Mouse (Mus musculus): ENCODE data around the gene Greb1.

Gene Greb1

DNA sequence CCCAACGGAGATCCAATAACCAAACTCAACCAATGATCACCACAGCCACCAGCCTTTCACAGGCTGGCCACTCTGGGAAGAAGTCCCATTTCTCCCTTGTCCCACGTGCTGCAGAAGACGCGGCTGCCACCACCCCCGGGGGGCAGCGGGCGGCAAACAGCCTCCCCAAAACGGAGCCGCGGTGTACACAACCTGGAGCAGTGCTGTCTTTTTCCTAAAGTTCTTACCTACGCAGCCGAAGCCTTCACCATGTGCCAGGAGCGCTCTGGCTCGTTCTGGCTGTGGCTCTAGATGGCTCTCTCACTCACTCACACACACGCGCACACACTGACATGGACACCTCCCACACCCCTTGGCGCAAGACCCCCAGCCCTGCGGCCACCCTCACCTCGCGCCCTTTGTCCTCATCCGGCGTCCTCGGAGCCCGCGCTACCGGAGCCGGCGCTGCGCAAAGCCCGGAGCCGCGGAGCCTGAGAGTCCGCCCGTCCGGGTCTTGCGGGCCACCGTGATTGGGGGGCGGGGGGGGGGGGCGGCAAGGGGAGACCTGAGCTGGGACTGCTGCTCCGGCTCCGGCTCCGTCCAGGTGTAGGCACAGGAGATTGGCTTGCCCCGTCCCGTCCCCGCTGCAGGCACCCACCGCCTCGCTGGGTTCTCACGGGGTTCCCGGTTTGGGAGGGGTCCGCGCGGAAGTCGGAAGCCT is at the start of gene Greb1:
Greb1 (minus strand) TSS at position 628 of the 700 bp plus-strand sequence.
- peak; percentile 16 for DNase-seq

DNA sequence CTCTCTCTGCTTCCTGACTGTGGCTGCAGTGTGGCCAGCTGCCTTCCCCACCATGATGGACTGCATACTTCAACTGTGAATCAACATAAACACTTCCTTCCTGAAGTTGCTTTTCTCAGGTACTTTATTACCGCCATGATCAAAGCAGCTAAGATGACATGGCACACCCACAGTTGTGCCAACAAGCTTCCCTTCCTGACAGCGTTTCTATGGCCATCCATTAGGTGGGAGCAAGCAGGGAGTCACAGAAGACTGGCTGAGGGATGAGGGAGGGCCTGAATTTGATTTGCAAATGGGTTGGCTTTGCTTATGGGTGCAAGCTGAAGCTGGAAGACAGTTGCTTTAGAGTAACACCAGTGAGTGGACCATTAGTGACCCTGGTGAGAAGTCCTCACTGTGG is 49.1 kb upstream of the Greb1 start:
- no peak for DNase-seq

DNA sequence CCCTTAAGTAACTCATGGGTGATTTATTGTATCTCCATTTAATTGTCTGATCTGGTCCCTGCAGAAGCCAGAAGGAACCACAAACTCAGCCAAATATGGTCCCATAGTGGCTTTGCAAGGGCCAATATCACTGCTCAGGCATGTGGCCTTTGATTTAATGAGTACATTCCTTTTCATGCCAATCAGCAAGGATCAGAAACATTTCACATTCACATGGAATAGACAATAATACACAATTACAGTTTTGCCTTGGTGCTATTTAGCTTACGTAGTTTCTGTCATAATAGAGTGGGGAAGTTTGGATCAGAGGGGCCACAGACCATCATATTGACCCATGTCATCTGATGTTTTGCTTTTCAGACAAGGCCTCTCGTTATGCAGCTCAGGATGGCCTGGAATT is 47.8 kb upstream of the Greb1 start:
- no peak for DNase-seq

DNA sequence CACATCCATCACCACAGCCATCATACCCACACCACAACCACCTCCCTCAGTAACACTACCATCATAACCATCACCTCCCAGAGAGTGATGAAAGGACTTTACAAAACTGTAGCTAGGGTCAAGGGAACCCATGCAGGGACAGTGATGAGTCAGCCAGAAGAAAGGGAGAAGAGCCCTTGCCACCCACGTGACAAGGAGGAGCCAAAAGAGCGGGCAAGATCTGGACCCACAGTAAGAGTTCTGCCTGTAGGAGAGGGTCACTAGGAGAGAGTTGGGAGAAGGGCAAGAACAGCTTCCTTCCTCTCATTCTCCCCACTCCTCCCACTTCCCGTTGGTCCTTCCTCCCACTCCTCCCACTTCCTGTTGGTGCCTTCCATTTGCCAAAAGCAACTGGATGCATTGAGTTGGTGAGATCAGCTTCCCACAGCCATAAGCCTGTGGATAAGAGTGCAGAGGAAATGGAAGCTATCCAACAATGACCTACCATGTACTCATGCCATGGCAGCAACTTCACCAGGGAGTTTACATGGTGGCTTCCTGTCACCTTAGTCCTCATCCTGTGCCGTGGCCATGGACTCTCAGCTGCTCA is 46.6 kb upstream of the Greb1 start:
- DNase-seq, result no peak

DNA sequence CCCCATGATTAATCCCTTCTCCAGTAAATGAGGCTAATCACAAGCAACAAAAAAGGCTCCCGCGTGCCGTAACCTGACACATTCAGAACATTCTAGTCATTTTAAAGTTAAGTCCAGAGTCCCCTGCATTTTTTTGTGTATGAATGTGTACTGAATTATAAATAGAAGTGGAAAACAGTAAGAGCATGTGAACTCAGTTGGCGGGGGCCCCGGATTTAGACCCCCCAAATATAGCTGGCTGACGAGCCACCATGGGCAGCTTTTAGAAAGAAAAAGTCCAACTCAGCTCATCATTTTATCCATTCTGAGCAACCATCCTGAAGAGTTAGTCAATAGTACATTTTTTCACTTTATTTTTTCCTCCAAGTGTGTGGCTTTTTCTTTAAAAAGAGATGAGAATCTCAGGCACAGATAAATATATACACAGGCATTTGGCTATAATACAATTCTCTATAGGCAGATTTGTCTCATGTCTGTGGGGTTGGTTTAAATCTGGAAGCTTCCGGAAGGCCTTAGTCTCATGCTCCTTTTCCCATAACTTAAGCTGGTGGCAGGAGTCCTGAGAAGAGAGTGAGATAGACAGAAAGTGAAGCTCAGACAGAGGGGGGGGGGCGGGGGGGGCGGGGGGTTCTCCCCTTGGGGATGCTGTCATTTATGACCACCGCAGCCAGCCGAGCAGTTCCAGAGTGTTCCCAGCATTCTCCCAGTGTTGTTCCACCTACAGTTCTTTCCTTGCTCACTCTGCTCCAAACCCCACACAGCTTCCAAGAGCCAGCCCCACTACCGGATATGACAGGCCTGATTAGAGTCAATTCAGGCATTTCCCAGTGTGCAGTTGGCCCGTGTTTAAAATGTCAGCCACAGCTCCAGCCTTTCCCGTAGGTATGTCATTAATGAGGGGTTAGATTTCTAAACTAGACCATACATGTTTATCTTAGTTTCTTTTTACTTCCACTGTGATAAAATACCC is 44.2 kb upstream of the Greb1 start:
- no peak for DNase-seq

DNA sequence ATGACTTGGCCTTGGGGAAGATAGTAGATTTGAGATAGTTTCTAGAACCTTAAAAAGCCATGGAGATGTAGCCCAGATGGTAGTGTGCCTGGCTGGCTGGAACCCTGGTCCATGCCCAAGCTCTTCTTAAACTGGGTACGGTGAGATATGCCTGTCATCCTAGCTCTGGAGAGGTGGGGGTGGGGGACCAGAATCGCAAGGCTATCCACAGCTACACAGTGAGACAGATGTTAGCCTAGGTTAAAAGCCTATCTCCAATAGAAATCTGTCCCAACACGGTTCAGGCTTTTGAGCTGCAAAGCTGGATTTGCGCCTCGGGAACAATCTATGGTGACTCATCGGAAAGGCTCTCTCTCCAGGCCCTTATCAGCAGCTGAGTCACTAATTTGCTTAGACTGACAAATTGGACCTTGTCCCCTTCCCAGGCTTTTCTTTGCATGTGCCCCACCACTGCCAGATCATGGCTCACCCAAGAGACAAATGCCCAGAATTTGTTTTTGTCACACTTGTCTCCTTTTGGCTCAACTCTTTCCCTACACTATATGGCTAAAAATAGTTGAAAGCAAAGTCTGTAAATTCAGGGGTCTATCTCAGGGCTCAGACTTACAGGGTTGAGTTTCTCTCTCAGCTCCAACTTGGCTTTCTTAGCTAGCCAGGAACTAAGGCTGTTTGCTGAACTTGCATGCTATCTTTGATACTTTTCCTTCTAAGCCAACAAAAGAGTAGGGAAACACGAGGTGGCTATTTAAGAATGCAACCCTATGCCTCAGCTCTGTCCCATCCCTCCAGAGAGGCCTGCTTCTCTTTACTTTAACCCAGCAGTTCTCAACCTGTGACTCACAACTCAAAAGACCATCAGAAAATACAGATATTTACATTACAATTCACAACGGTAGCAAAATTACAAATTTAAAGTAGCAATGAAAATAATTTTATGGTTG is 40.4 kb upstream of the Greb1 start:
- no peak for DNase-seq

DNA sequence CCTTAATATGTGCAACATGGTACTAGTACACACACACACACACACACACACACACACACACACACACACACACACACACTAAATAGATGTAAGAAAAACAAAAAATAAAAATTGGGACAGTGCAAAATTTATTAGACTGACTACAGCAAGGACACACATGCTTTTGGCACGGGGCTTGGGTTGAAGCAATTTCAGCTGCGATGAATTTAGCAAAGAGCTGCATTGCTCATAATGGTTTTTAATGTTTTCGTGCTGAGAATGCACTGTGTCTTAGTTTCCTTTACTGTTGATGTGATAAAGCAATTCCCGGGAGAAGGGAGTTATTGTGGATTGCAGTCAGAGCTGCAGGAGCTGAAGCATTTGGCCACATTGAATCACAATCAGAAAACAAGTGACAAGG is 37.1 kb upstream of the Greb1 start:
- no peak for DNase-seq

DNA sequence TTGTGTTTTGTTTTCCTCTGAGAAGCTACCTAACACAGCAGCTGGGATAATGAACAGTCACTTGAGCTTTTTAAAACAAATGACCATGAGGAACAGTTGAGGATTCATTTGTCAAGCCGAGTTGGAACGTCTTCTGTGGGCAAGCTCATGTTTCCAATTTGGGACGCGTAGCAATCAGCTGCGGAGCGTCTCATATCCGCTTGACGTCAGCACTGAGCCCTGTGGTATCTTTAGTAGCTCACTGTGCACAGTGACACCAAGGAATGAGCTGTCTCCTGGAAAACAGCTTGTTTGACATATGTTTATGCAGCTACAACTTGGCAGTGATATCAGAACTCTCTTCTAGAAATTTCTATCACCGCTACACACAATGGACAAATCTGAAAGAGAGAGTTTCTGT is 35.5 kb upstream of the Greb1 start:
- no peak for DNase-seq

DNA sequence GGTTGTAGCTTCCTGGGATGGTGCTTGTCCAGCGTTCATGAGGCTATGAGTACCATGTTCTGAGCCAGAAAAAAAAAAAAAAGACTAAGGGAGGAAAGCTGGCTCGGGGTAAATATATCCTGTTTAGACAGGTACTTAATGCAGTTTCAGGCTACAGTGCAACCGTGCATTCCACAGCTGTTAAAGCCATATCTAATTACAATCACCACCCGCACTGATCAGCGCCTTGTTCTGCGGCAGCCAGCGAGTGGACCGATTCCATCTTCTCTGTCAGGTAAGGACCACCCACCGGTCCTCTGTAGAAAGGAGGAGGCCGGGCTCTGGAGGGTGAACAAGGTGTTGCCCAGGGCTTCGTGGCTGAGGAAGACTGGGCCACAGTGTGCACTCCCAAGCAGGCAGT is 34.0 kb upstream of the Greb1 start:
- no peak for DNase-seq

DNA sequence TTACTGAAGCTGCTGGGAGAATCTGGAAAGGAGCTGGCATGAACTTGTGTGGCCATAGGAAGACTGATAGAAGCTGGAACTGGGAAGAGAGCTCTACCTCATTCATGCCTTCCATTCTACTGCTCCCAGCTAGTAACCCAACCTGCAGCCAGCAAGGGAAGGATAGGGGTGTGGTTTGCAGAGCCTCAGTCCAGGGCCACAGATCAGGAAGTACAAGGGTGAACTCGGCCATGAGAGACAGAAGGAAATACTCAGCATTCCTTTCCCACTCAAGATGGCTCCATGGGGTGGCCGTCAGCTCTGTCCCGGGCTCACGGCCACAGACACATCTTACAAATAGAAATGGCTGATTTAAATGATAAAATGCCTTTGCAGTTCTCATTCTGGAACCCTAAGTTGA is 30.4 kb upstream of the Greb1 start:
- DNase-seq, result no peak

DNA sequence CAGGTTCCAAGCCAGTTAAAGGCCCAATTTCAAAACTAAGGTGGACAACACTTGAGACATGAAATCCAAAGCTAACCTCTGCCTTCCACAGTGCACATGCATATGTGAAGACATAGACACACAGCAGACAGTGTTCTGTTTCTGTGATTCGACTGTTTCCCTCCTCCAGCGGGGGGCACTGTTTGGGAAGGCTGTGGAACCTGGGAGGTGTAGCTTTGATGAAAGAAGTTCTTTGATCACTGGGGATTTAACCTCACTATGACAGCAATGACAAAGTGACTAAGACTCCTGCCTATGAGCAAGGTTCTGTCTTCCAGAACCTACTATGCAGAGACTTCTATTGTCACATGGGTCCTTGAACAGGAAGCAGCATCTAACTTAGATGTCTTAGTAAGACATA is 29.1 kb upstream of the Greb1 start:
- DNase-seq, result no peak

DNA sequence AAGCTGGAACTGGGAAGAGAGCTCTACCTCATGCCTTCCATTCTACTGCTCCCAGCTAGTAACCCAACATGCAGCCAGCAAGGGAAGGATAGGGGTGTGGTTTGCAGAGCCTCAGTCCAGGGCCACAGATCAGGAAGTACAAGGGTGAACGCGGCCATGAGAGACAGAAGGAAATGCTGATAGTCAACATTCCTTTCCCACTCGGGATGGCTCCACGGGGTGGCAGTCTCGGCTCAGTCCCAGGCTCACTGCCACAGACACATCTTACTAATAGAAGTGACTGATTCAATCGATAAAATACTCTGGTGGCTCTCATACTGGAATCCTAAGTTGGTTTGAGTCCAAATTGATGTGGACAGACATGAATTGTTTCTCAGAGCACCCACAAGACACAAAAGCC is 27.8 kb upstream of the Greb1 start:
- DNase-seq, result no peak

DNA sequence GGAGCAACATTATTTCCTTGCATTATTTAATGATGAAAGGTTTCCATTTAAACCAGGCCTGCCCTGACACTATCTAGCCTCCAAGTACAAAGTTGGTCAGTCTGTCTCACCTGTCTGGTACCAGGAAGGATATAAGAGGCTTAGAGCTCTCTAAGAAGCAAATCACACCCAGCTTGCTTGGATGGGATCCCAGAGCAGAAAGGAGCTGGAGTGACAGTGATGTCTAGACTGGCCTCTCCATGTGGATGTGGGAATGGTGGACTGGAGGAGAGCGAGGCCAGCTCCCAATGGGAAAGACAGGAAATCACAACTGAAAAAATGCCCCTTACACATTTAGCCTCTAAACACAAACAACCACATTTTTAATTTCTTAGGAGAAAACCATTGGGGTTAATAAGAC is 23.0 kb upstream of the Greb1 start:
- DNase-seq, result no peak

DNA sequence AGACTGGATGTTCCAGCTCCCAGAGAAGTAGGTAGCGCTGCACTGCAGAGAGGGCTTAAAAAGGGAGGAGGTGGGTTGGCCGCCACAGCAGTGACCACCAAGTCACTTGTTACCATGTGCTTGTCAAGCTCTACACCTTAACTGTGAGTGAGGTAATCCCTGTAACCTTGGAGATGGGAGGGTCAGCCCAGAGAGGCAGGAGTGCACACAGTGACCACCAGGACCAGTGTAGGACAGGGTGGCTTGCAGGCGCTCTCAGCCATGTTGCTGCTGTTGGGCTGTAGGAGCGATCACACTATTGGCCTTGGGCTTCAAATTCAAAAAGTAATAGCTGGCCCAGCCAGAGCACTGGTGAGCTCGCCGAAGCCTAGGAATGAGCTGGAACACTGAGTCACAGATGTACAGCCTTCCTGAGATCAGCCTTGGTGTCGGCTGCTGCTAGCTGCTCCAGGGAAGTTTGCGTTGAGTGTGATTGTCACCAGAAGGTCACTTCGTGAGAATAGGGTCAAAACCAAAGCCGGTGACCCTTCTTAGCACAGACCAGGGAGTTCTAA is 21.6 kb upstream of the Greb1 start:
- no peak for DNase-seq

DNA sequence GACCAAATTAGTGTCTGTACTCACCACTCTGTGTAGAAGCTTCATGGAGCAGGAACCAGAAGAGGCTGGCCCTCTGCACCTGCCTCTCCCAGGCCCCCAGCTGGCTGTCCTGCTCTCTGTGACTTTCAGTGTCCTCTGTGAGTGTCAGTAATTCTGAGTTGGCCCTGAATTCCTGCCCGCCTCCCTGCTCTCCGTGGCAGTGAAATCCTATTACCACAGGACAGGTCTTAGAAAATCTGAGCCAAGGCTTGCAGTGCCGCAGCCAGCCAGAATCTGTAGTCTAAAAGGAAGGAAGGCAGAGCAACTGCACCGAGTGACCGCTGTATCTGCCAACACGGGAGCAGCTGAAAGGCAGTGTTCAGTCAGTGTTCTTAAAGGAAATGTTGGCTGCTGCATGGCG is 20.1 kb upstream of the Greb1 start:
- DNase-seq, result no peak

DNA sequence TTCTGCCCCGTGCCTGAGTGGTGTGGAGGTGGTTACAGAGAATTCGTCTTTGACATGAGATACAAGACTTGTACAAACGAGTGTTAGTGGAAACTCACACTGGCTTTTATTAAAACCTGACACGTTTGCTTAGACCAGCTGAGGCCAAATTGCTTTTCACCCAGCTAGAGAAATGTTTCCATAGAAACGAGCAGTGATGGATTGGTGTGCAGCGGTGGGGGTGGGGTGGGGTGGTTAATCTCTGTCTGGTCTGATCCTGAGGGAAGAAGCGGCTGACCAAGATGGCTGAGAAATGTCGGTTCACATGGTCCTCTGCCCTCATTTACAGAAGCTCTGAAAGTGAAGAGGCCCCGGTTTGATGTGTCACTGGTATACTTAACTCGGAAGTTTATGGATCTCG is 17.8 kb upstream of the Greb1 start:
- DNase-seq, result no peak

DNA sequence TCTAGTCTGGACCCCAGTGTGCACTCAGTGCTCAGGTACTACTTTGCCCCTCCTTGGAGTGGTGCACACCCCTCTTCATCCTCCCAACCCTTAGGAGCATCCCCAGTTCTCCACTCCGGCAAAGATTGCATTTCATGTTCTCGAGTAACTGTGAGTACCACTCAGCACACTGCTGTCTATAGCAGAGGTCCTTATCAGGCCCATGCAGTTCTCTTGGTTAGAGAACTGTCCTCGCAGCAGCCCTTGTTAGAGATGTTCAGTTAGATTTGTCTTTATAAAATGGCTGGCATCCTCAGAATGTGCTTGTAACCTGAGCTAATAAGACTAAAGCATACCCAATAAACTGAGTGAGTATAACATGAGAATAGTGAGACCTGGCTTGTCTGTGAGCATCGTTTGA is 16.5 kb upstream of the Greb1 start:
- no peak for DNase-seq

DNA sequence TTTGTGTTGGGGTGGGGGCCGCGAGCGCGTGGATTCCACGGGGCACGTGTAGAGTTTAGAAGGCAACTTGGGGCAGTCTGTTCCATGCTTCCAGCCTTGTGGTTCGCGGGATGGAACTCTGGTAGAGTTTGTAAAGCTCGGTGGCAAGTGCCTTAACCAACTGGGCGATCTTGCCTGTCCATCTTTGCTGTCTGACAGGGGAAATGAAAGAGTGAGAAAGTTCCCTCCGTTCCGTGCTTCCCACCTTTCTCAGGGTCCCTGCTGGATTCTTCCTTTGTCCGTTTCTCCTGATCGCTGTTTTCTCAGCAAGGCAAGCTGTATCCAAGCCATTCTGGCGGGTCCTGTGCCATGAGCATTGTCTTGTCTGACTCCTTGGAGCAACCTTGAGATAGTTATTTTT is 10.8 kb upstream of the Greb1 start:
- no peak for DNase-seq

DNA sequence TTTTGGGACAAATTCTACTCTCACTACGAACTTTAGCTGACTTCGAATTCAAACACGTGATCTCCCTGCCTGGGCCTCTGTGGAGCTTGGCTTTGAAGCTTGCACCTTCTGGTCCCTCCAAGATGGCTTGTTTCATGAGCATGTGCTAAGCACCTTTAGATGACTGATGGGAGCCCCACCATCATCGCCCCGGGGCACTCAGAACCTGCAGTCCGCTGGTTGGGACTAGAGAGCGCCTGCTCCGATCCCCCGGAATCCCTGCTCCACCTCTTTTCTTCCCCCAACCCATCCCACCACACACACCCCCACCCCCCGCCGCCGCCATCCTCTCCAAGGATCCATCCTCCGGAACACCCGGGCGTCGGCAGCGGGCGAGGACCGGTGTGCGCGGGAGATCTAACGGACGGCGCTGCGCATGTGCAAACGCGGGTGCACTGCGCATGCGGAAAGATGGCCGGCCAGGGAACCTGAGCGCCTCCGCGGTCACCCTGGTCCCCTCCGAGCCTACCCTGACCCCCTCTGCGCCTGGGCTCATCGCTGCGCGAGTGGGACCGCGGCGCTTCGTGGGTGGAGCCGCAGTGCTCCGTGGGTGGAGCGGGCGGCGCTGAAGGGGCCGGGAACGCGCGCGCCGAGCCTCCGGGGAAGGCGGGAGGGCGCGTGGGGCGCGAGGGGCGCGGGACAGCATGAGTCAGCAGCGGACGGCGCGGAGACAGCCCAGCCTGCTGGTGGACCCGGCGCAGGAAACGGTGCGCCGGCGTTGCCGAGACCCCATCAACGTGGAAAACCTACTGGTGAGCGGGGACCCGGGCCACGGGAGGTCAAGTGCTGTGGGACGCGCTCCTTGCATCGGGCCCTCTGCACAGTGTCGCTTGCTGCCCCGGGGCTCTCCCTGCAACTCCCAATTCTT is 10.1 kb upstream of the Greb1 start, which contains the start of gene E2f6:
E2f6 (plus strand) TSS at position 439 of the 907 bp plus-strand sequence.
- peak; percentile 84 for DNase-seq

DNA sequence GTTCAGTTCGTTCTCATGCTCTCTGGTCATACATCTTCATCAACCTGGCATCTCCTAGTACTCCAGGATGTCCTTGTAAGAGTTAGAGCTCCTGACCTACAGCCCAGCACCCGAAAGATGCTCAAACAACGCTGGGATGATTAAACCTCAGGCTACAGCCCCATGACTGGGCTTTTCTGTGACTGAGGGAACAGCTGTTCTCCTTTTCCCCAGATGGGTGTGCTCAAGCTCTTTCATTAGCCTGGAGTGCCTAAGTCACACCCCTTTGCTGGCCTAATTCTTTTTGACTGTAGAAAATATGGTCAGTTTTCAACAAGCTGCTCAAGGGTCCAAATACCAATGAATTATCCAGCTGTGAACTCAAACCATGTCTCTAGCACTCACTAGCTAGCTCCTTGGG is 7.4 kb upstream of the Greb1 start:
- DNase-seq, result peak; percentile 17

DNA sequence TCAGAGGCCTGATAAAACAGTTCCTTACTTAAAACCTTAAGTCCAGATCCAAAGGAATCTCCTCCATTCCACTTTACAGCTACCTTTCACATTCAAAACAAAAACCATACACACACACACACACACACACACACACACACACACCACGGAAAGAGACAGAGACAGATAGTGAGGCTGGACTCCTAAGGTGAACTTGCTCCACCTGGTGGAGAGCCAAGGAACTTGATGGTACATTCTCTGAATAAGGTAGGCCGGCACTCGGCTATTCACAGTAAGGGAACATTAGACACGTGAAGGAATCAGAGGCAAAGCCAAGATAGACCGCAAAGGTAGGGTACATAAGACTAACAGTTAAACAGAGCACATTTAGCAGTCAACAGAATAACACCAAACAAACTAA is 4.8 kb upstream of the Greb1 start:
- DNase-seq, result peak; percentile 83
